Mouse (Mus musculus) kidney, postnatal 25 days (tissue): ENCODE measurements around the gene Zbed5.
A peak's percentile ranks its signal among the peaks of the same experiment; 100 is the strongest.
"Not testable (repeated sequence)": the region's sequence is repeated elsewhere in the genome, so short reads cannot be mapped to it uniquely, and the experiment has no call there.

ENCODE experiments used
- DNase-seq, 2 experiments: peaks; one replicate each; pipeline ENCODE4 v3.0.0; 2021; ENCODE audit warnings: mixed read lengths in 2 of 2

The Zbed5 gene

GRCm38 (mm10) chr5:129895198-129896088 lies at the start of gene Zbed5:
TSS of gene Zbed5 (plus strand) at chr5:129895723.
- peak; percentile 92 to 95 for DNase-seq

GRCm38 (mm10) chr5:129846752-129847557 lies 48.6 kb upstream of the Zbed5 start, which contains the start of gene Sumf2:
TSS of gene Sumf2 (plus strand) at chr5:129846986.
- peak; percentile 95 to 97 for DNase-seq

GRCm38 (mm10) chr5:129847558-129847820 lies 48.0 kb upstream of the Zbed5 start:
- DNase-seq = no peak

- no peak for DNase-seq
Observed at GRCm38 (mm10) chr5:129855163-129855562, 40.4 kb upstream of the Zbed5 start.

- no peak for DNase-seq
Observed at GRCm38 (mm10) chr5:129856414-129856813, 39.1 kb upstream of the Zbed5 start.

GRCm38 (mm10) chr5:129862325-129862724 lies 33.2 kb upstream of the Zbed5 start:
- no peak for DNase-seq

GRCm38 (mm10) chr5:129864467-129864866 lies 31.1 kb upstream of the Zbed5 start:
- peak; percentile 57 to 66 for DNase-seq

- DNase-seq = no peak
Observed at GRCm38 (mm10) chr5:129865841-129866240, 29.7 kb upstream of the Zbed5 start.

- no peak for DNase-seq
Observed at GRCm38 (mm10) chr5:129869238-129869995, 26.1 kb upstream of the Zbed5 start.

GRCm38 (mm10) chr5:129871238-129871637 lies 24.3 kb upstream of the Zbed5 start:
- no peak for DNase-seq

GRCm38 (mm10) chr5:129873942-129874341 lies 21.6 kb upstream of the Zbed5 start:
- no peak for DNase-seq

GRCm38 (mm10) chr5:129875098-129875497 lies 20.4 kb upstream of the Zbed5 start:
- no peak for DNase-seq

- DNase-seq = peak; percentile 12 to 61
Observed at GRCm38 (mm10) chr5:129877731-129878455, 17.6 kb upstream of the Zbed5 start.

GRCm38 (mm10) chr5:129878946-129879345 lies 16.6 kb upstream of the Zbed5 start:
- peak; percentile 87 to 90 for DNase-seq

GRCm38 (mm10) chr5:129879888-129880287 lies 15.6 kb upstream of the Zbed5 start:
- DNase-seq = no peak

GRCm38 (mm10) chr5:129886271-129886670 lies 9.3 kb upstream of the Zbed5 start:
- DNase-seq = peak in 1 of 2 experiments; percentile 44

- DNase-seq = peak; percentile 94 to 97
Observed at GRCm38 (mm10) chr5:129886911-129887636, 8.4 kb upstream of the Zbed5 start, which contains the start of gene Chchd2. TSS of gene Chchd2 (minus strand) at chr5:129887470.

- DNase-seq = not testable (repeated sequence)
Observed at GRCm38 (mm10) chr5:129890390-129890789, 5.1 kb upstream of the Zbed5 start.

- no peak for DNase-seq
Observed at GRCm38 (mm10) chr5:129898449-129898848, 2.9 kb downstream of the Zbed5 start, which contains the start of gene Phkg1. TSS of gene Phkg1 (minus strand) at chr5:129898549.

- DNase-seq = no peak
Observed at GRCm38 (mm10) chr5:129907775-129908174, 12.3 kb downstream of the Zbed5 start.

- DNase-seq = peak; percentile 96 to 97
Observed at GRCm38 (mm10) chr5:129908242-129908965, 12.9 kb downstream of the Zbed5 start, which contains the start of gene Nupr1l. TSS of gene Nupr1l (plus strand) at chr5:129908540.
